Mouse (Mus musculus): ENCODE results near the gene Fhod1. TPM values are rescaled to one million over a fixed set of nuclear protein-coding genes. Genes with fewer than 3 reads are reported as not detected.
"Not testable (repeated sequence)": the region's sequence is repeated elsewhere in the genome, so short reads cannot be mapped to it uniquely, and the experiment has no call there.

Gene Fhod1
- polyA plus RNA-seq, 1 experiment, result 13.0 TPM

GRCm38 (mm10) chr8:105292471-105292870, 55.3 kb downstream of the Fhod1 start:
- peaks cover 4% of the 10 kb centered on the region for H3K4me1 ChIP-seq (ENCODE audit: control insufficient read depth, insufficient read depth, low read length)
- no peaks in the 10 kb centered on the region for H3K36me3 ChIP-seq (ENCODE audit: control insufficient read depth, insufficient read depth, low read length, poor library complexity, severe bottlenecking)
- no peak overlapping the region for H3K27ac ChIP-seq (ENCODE audit: insufficient read depth, low read length)
- peak overlapping the region; percentile 38 for H3K4me3 ChIP-seq (ENCODE audit: low read depth, low read length)
- no peaks in the 10 kb centered on the region for H3K9me3 ChIP-seq (replicated peaks; ENCODE audit: control insufficient read depth, insufficient read depth, low read length, poor library complexity, severe bottlenecking)
- no peaks in the 10 kb centered on the region for H3K27me3 ChIP-seq (ENCODE audit: control insufficient read depth, insufficient read depth, low read length, poor library complexity, severe bottlenecking)
- H3K9ac ChIP-seq (ENCODE audit: low read depth, poor library complexity, severe bottlenecking), result peak overlapping the region; percentile 45
- no peak for TF ChIP-seq CTCF (IDR thresholded peaks at IDR 0.05; ENCODE audit: low read depth, low read length)
- TF ChIP-seq EP300 (IDR thresholded peaks at IDR 0.05; ENCODE audit: insufficient read depth, low read depth, low read length), result no peak
- TF ChIP-seq POLR2A (IDR thresholded peaks at IDR 0.05; ENCODE audit: insufficient read depth, low read length), result no peak

DNA sequence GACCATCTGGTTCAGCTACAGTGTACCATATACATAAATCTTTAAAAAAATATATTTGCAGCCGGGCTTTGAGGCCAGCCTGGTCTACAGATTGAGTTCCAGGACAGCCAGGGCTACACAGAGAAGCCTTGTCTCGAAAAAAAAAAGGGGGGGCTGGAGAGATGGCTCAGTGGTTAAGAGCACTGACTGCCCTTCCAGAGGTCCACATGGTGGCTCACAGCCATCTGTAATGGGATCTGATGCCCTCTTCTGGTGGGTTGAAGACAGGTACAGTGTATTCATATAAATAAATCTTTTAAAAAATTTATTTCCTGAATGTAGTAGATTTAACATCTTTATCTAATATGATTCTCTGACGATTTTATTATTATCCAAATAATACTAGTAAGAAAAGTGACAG, 56.0 kb downstream of the Fhod1 start:
- not testable (repeated sequence) for H3K27me3 ChIP-seq (ENCODE audit: control insufficient read depth, insufficient read depth, low read length, poor library complexity, severe bottlenecking); H3K27ac ChIP-seq (ENCODE audit: insufficient read depth, low read length); H3K9me3 ChIP-seq (replicated peaks; ENCODE audit: control insufficient read depth, insufficient read depth, low read length, poor library complexity, severe bottlenecking); H3K4me1 ChIP-seq (ENCODE audit: control insufficient read depth, insufficient read depth, low read length); H3K4me3 ChIP-seq (ENCODE audit: low read depth, low read length); H3K36me3 ChIP-seq (ENCODE audit: control insufficient read depth, insufficient read depth, low read length, poor library complexity, severe bottlenecking); H3K9ac ChIP-seq (ENCODE audit: low read depth, poor library complexity, severe bottlenecking)

GRCm38 (mm10) chr8:105291364-105291763, 56.4 kb downstream of the Fhod1 start:
- H3K27me3 ChIP-seq (ENCODE audit: control insufficient read depth, insufficient read depth, low read length, poor library complexity, severe bottlenecking); H3K27ac ChIP-seq (ENCODE audit: insufficient read depth, low read length); H3K4me1 ChIP-seq (ENCODE audit: control insufficient read depth, insufficient read depth, low read length); H3K36me3 ChIP-seq (ENCODE audit: control insufficient read depth, insufficient read depth, low read length, poor library complexity, severe bottlenecking); H3K9ac ChIP-seq (ENCODE audit: low read depth, poor library complexity, severe bottlenecking); H3K9me3 ChIP-seq (replicated peaks; ENCODE audit: control insufficient read depth, insufficient read depth, low read length, poor library complexity, severe bottlenecking); H3K4me3 ChIP-seq (ENCODE audit: low read depth, low read length): not testable (repeated sequence)

GRCm38 (mm10) chr8:105290554-105291314, 57.0 kb downstream of the Fhod1 start:
- peak; percentile 97 for TF ChIP-seq CTCF (IDR thresholded peaks at IDR 0.05; ENCODE audit: low read depth, low read length)
- peak; percentile 46; the same call in 1 of the 2 replicates for TF ChIP-seq EP300 (IDR thresholded peaks at IDR 0.05; ENCODE audit: insufficient read depth, low read depth, low read length)
- no peak for TF ChIP-seq POLR2A (IDR thresholded peaks at IDR 0.05; ENCODE audit: insufficient read depth, low read length)
- Histone ChIP-seq H3K4me1 (ENCODE audit: control insufficient read depth, insufficient read depth, low read length) (peaks cover 4% of the 10 kb centered on the region), H3K9ac (ENCODE audit: low read depth, poor library complexity, severe bottlenecking) (no peak overlapping the region; the same call in 1 of the 2 replicates), H3K9me3 (replicated peaks; ENCODE audit: control insufficient read depth, insufficient read depth, low read length, poor library complexity, severe bottlenecking) (no peaks in the 10 kb centered on the region), H3K4me3 (ENCODE audit: low read depth, low read length) (peak overlapping the region; percentile 83), H3K27me3 (ENCODE audit: control insufficient read depth, insufficient read depth, low read length, poor library complexity, severe bottlenecking) (no peaks in the 10 kb centered on the region), H3K27ac (ENCODE audit: insufficient read depth, low read length) (no peak overlapping the region), H3K36me3 (ENCODE audit: control insufficient read depth, insufficient read depth, low read length, poor library complexity, severe bottlenecking) (no peaks in the 10 kb centered on the region)

DNA sequence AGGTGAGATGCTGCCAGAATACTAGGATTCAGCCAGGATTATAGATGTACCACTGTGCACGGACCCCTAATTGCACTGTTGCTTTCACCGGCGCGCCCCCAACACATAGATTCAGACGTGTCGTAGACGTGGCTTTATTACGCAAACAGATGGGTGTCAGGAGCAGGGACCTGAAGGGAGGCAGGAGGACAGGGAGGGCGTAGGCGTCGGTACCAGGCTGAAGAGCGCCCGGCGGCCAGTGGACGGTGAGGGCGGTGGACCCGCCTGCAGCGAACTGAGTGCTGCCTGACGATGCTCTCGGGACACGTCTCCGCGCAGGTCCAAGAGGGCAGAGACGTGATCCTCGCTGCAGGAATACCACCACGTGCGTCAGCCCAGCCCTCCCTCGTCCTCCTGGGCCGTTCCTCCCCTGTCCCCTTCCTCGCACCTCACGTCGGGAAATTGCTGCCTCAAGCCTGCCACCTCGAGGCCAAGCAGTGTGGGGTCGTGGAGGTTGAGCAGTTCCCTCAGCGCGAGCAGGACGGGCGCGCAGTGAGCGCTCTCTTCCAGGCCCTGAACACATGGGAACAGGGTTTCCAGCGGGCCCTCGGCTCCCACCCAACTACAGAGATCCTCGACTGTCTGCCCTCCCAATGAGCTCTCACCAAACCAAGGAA, 57.8 kb downstream of the Fhod1 start, which contains the start of gene 4931428F04Rik:
TSS of gene 4931428F04Rik (minus strand) at position 60 of the 656 bp plus-strand sequence.
- no peaks in the 10 kb centered on the region for H3K27me3 ChIP-seq (ENCODE audit: control insufficient read depth, insufficient read depth, low read length, poor library complexity, severe bottlenecking)

More for the DNA sequence above, 57.8 kb downstream of the Fhod1 start, which contains the start of gene 4931428F04Rik:
- H3K27ac ChIP-seq (ENCODE audit: insufficient read depth, low read length), result peak within 1 kb of the TSS; percentile 51; the same call in 1 of the 2 replicates
- H3K36me3 ChIP-seq (ENCODE audit: control insufficient read depth, insufficient read depth, low read length, poor library complexity, severe bottlenecking), result no peaks in the 10 kb centered on the region
- H3K4me1 ChIP-seq (ENCODE audit: control insufficient read depth, insufficient read depth, low read length), result peaks cover 2% of the 10 kb centered on the region
- TF ChIP-seq CTCF (IDR thresholded peaks at IDR 0.05; ENCODE audit: low read depth, low read length) (peak; percentile 77), EP300 (IDR thresholded peaks at IDR 0.05; ENCODE audit: insufficient read depth, low read depth, low read length) (0 out of 2 replicates have a peak, but pooled peaks have one; percentile 25), POLR2A (IDR thresholded peaks at IDR 0.05; ENCODE audit: insufficient read depth, low read length) (no peak)
- H3K9ac ChIP-seq (ENCODE audit: low read depth, poor library complexity, severe bottlenecking), result peak within 1 kb of the TSS; percentile 55; the same call in 1 of the 2 replicates
- peak within 1 kb of the TSS; percentile 83 for H3K4me3 ChIP-seq (ENCODE audit: low read depth, low read length)
- H3K9me3 ChIP-seq (replicated peaks; ENCODE audit: control insufficient read depth, insufficient read depth, low read length, poor library complexity, severe bottlenecking), result no peaks in the 10 kb centered on the region
